Mouse (Mus musculus) thymus, postnatal 10 days (tissue): ENCODE measurements around the gene Clcn3.
"Not testable (repeated sequence)": the region's sequence is repeated elsewhere in the genome, so short reads cannot be mapped to it uniquely, and the experiment has no call there.

Source experiments
- DNase-seq, 2 experiments: peaks; one replicate each; pipeline ENCODE4 v3.0.0; 2021; ENCODE audit warnings: low spot score in 2 of 2

The Clcn3 gene

GRCm38 (mm10) chr8:60982701-60983687 is at the start of gene Clcn3:
Gene Clcn3, minus strand, starts transcription at chr8:60983300.
- peak; percentile 98 to 99 for DNase-seq

- DNase-seq, result no peak
Observed at GRCm38 (mm10) chr8:60996468-60996867, 13.4 kb upstream of the Clcn3 start.

GRCm38 (mm10) chr8:60993639-60993986 is 10.5 kb upstream of the Clcn3 start:
- DNase-seq, result no peak

GRCm38 (mm10) chr8:60992910-60993638 is 10.0 kb upstream of the Clcn3 start, which contains the start of gene Nek1:
Gene Nek1, plus strand, starts transcription at chr8:60993195.
- peak; percentile 97 to 99 for DNase-seq

- DNase-seq, result peak in 1 of 2 experiments; percentile 69
Observed at GRCm38 (mm10) chr8:60992561-60992909, 9.4 kb upstream of the Clcn3 start.

GRCm38 (mm10) chr8:60984260-60985010 is 1.3 kb upstream of the Clcn3 start:
- DNase-seq, result not testable (repeated sequence)

GRCm38 (mm10) chr8:60983688-60984079 is 584 bp upstream of the Clcn3 start:
- DNase-seq, result peak; percentile 28 to 43

GRCm38 (mm10) chr8:60981388-60981787 is 1.7 kb downstream of the Clcn3 start:
- DNase-seq, result no peak

GRCm38 (mm10) chr8:60978496-60978895 is 4.6 kb downstream of the Clcn3 start:
- no peak for DNase-seq

GRCm38 (mm10) chr8:60976818-60977217 is 6.3 kb downstream of the Clcn3 start:
- no peak for DNase-seq

- no peak for DNase-seq
Observed at GRCm38 (mm10) chr8:60974837-60975236, 8.3 kb downstream of the Clcn3 start.

GRCm38 (mm10) chr8:60973448-60973847 is 9.7 kb downstream of the Clcn3 start:
- no peak for DNase-seq

GRCm38 (mm10) chr8:60971808-60972207 is 11.3 kb downstream of the Clcn3 start:
- DNase-seq, result no peak

GRCm38 (mm10) chr8:60969091-60969490 is 14.0 kb downstream of the Clcn3 start:
- DNase-seq, result no peak

- no peak for DNase-seq
Observed at GRCm38 (mm10) chr8:60965741-60966140, 17.4 kb downstream of the Clcn3 start.

GRCm38 (mm10) chr8:60965306-60965705 is 17.8 kb downstream of the Clcn3 start:
- no peak for DNase-seq

- no peak for DNase-seq
Observed at GRCm38 (mm10) chr8:60964518-60964917, 18.6 kb downstream of the Clcn3 start.

GRCm38 (mm10) chr8:60963931-60964330 is 19.2 kb downstream of the Clcn3 start:
- DNase-seq, result no peak

GRCm38 (mm10) chr8:60962763-60963162 is 20.3 kb downstream of the Clcn3 start:
- no peak for DNase-seq

- no peak for DNase-seq
Observed at GRCm38 (mm10) chr8:60956847-60957246, 26.3 kb downstream of the Clcn3 start.

- no peak for DNase-seq
Observed at GRCm38 (mm10) chr8:60954281-60955014, 28.7 kb downstream of the Clcn3 start.
